Mouse (Mus musculus) left cerebral cortex, postnatal 4 days (tissue): Measurements from ENCODE around the gene Sipa1l3. TPM values are rescaled to one million over a fixed set of nuclear protein-coding genes. Genes with fewer than 3 reads are reported as not detected.

ENCODE experiments used
- DNase-seq: peaks from one replicate; pipeline ENCODE4 v3.0.0-alpha.2; 2022
- intact Hi-C: fragments of 180-260 bp; cut with DNase I; formaldehyde crosslinking; loops from one replicate; pipeline ENCODE4 v1.15.1; 2025
- total RNA-seq, 2 experiments: library from RNA; stranded (reverse); gene quantifications; 2 replicates each; pipeline ENCODE4 v1.2.3; 2021

Sipa1l3 gene
- total RNA-seq, 2 experiments from 2014 or later: 58.2 to 58.4 TPM

GRCm38 (mm10) chr7:29511598-29512275 lies 6.7 kb downstream of the Sipa1l3 start:
- no peak for DNase-seq
- intact Hi-C loops: no loop called here

GRCm38 (mm10) chr7:29508522-29508921 lies 9.9 kb downstream of the Sipa1l3 start:
- DNase-seq: no peak
- intact Hi-C loops: no loop called here

GRCm38 (mm10) chr7:29505337-29506318 lies 12.8 kb downstream of the Sipa1l3 start:
- intact Hi-C loops: no loop called here

GRCm38 (mm10) chr7:29504683-29505290 lies 13.7 kb downstream of the Sipa1l3 start:
- intact Hi-C loops: no loop called here
- DNase-seq: no peak

More at GRCm38 (mm10) chr7:29505337-29506318, 12.8 kb downstream of the Sipa1l3 start:
- no peak for DNase-seq

DNA sequence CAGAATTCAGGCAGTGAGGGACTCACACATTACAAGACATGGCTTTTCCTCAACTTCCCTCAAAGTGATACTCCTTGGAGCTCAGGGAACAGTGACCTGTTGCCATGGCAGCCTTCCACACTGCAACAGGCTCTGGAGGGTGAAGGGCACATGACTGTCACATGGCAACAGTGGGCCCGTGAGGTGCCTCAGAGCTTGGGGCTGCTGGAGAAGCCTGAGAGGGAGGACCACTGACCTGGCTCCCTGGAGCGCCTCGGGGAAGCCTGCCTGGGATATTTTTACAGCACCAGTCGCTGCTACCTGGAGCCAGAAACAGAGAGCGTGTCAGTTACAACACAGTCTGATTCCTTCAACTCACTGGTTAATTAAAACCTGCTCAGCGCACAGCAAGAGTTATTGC lies 14.8 kb downstream of the Sipa1l3 start:
- intact Hi-C loops: no loop called here
- no peak for DNase-seq

DNA sequence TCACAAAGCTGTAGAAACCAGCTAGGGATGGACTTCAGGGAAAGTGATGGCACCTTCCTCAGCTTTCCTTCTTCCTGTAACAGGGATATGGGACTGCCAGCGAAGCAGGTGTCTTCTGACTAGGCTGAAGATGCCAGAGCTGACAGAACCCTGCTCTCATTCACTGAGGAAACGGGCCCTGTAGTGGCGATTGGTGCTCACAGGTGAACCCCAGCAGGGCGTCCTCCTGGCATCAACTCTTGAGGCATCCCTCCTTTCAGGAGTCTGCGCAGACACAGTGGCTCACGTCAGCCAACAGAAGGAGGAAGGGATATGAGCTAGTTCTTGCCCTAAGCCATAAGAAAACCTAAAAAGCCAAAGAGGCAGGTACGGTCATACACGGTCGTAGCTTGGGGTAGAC lies 17.2 kb downstream of the Sipa1l3 start:
- intact Hi-C loops: no loop called here
- DNase-seq: no peak

GRCm38 (mm10) chr7:29499071-29499470 lies 19.4 kb downstream of the Sipa1l3 start:
- no peak for DNase-seq
- intact Hi-C loops: no loop called here

DNA sequence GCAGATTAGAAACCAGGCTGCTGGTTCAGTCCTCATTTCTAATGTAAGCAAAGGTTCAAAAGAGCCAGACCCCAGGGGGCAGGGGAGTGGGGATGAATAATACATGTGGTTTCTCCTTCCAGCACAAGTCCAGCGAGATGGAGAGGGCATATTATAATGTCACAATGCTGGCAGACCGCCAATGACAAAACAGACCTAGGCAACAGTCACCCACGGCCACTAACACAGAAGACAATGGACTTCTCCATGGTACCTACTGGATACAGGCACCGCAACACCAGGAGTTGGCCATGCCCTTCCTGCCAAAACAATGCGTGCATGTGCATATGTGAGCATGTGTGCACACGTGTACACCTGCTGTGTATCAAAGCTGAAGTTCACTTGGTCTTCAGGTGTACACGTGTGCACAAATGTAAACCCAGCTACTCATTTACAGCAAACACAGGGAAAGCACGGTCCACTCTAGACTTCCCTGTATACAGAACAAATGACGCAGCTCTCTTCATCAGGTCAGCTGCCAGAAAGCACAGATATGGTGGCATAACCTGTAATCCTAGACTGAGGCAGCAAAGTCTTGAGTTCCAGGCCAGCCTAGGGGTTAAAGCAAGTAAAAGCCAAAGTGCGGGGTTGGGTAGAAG lies 21.4 kb downstream of the Sipa1l3 start:
- intact Hi-C loops: no loop called here
- DNase-seq: peak; percentile 39

- intact Hi-C loops: no loop called here
- DNase-seq: no peak
Observed at GRCm38 (mm10) chr7:29496332-29496731, 22.1 kb downstream of the Sipa1l3 start.

- intact Hi-C loops: no loop called here
- no peak for DNase-seq
Observed at GRCm38 (mm10) chr7:29495880-29496279, 22.6 kb downstream of the Sipa1l3 start.

- intact Hi-C loops: no loop called here
- DNase-seq: no peak
Observed at GRCm38 (mm10) chr7:29494854-29495253, 23.6 kb downstream of the Sipa1l3 start.

GRCm38 (mm10) chr7:29494015-29494414 lies 24.4 kb downstream of the Sipa1l3 start:
- intact Hi-C loops: no loop called here
- DNase-seq: no peak

GRCm38 (mm10) chr7:29492992-29493391 lies 25.4 kb downstream of the Sipa1l3 start:
- intact Hi-C loops: no loop called here
- no peak for DNase-seq

GRCm38 (mm10) chr7:29491861-29492260 lies 26.6 kb downstream of the Sipa1l3 start:
- intact Hi-C loops: no loop called here

DNA sequence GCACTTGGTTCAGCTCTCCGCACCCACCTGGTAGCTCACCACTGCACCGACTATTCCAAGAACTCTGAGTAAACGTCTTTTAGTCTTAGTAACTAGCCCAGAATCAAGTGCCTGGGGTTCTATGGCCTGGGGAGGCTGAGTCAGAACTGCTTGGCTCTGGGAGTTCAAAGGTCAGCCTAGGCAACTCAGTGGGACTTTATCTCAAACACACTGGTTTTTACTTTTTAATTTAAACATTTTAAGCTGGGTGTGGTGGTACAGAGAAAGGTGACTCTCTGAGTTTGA lies 27.0 kb downstream of the Sipa1l3 start:
- intact Hi-C loops: no loop called here
- no peak for DNase-seq

More at GRCm38 (mm10) chr7:29491861-29492260, 26.6 kb downstream of the Sipa1l3 start:
- DNase-seq: no peak

DNA sequence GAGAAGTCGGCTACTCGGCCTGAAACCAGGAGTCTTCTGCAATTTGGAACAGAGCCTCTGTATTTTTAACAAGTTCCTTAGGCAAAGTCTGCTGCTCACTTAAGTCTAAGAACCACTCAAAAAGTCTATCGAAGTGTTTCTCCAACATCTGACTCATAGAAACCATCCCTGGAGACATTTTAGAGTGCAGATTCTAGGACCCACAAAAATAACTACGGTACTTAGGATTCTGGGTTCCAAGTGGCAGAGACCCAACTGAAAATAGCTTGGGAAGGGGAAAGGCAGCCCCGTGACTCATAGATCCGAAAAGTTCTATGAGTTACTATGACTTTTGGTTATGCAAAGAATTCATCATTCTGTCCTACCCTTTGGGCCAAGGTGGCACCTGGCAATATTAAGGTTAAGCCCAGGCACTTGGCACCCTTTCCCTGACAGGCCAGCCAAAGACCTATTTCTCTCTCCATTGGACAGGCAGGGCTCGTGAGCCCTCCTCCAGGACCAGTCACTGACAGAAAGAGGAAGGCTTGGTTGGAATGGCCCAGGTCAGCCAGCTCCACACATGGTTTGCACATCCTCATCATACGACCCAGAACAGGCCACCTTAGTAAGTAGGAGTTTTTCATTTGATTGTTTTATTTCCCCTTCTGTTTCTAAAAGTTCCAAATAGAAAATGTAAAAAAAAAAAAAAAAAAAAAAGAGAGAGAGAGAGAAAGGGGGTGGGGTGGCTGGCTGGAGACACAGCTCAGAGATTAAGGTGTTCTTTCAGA lies 27.6 kb downstream of the Sipa1l3 start:
- no peak for DNase-seq

DNA sequence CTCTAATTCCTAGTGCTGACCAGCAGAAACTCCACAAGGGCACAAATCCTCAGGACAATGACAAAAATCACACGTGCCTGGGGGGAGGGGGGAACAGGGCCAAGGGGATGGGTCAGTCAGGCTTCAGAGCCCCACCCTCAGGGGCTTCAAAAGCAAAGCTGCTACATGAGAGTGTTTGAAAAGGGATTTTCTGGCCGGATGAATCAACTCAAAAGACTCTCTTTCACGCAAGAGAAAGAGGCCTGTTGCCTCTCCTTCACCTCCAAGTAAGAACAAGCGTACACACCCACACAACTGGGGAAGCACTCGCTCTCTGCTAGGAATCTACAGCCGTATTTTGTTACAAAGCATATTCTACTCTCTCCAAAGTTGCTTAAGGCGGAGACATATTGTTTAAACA lies 28.6 kb downstream of the Sipa1l3 start:
- DNase-seq: no peak
- intact Hi-C loops: no loop called here

More for the DNA sequence above, 27.6 kb downstream of the Sipa1l3 start:
- intact Hi-C loops: no loop called here

- no peak for DNase-seq
- intact Hi-C loops: no loop called here
Observed at GRCm38 (mm10) chr7:29489364-29489763, 29.1 kb downstream of the Sipa1l3 start.

GRCm38 (mm10) chr7:29486753-29487152 lies 31.7 kb downstream of the Sipa1l3 start:
- intact Hi-C loops: no loop called here

GRCm38 (mm10) chr7:29485721-29486120 lies 32.7 kb downstream of the Sipa1l3 start:
- intact Hi-C loops: no loop called here
- DNase-seq: no peak

More at GRCm38 (mm10) chr7:29486753-29487152, 31.7 kb downstream of the Sipa1l3 start:
- no peak for DNase-seq
